Mouse (Mus musculus): ENCODE results near the gene BC049730.

The BC049730 gene

DNA sequence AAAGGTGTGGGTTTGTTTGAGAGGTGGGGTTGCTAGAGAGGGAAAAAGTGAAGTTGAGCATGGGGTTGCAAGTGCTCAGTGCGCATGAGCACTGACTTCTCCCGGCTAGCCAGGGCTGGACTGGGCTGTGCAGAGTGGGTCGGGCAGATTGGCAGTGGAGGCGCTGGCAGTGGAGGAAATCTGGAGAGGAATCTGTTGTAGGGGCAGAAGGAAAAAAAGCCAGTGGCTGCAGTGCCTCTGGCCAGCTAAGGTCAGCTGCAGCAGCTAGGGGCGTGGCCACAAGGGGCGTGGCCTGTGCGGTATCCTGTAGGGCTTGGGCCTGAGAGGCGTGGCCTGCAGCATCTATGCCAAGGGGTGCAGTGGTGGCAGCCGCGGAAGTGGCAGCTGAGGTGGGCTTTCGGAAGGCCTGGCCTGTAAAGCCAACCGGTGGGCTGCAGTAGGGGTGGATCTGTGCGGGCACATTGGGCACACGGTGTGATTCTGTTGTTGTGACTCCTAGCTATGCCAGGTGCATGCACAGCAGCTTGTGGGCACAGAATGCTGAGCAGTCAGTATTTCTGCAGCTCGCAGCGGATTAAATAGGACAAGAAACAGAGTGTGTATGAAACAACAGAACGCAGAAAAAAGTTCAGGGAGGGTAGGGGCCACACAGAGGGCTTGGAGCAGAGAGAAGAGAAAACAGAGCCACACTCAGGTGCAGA lies 27.1 kb downstream of the BC049730 start:
- no peaks in the 10 kb centered on the region for H3K36me3 ChIP-seq (ENCODE audit: control insufficient read depth, insufficient read depth, low read length, poor library complexity, severe bottlenecking)
- peak; percentile 8 for DNase-seq (ENCODE audit: low read depth, low spot score)
- H3K27me3 ChIP-seq (ENCODE audit: control insufficient read depth, insufficient read depth, low read length, poor library complexity, severe bottlenecking), result no peaks in the 10 kb centered on the region

DNA sequence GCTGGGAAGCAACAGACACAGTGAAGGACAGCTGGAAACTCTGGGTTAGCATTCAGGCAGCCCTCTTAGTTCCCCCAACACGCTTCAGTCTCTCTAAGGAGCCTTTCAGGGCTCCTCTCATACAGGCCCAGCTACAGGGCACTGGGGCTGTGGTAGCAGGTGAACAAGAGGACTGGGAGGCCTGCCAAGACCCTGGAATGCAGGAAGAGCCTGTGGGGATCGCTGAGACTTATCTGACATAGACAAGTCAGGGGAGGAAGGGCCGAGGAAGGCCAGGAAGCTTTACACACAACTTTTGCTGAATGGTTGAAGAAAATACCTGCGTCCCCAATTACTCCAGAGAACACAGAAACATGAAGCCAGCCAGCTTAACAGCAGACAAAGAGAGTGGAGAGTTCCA lies 41.7 kb downstream of the BC049730 start:
- H3K36me3 ChIP-seq (ENCODE audit: control insufficient read depth, insufficient read depth, low read length, poor library complexity, severe bottlenecking), result no peaks in the 10 kb centered on the region
- DNase-seq (ENCODE audit: low read depth, low spot score), result no peak
- no peaks in the 10 kb centered on the region for H3K27me3 ChIP-seq (ENCODE audit: control insufficient read depth, insufficient read depth, low read length, poor library complexity, severe bottlenecking)

DNA sequence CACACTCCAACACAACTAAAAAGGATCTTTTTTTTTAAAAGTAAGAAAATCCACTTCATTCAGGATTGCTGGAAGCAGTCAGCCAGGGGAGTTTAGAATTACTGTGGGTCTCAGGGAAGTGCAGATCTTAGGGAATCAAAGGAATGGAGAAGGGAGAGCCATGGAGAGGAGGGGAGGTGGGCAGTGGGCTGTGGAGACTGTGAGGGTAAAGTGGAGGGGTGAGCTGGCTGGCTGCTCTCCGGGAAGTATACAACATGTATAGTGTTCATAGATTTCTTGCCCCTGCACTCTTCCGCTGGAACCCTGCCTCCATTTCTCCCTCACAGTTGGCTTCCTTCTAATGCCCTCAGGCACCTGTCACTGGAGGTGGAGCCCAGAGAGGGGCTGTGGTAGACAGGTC lies 42.6 kb downstream of the BC049730 start:
- Histone ChIP-seq H3K27me3 (ENCODE audit: control insufficient read depth, insufficient read depth, low read length, poor library complexity, severe bottlenecking) (no peaks in the 10 kb centered on the region), H3K36me3 (ENCODE audit: control insufficient read depth, insufficient read depth, low read length, poor library complexity, severe bottlenecking) (no peaks in the 10 kb centered on the region)
- no peak for DNase-seq (ENCODE audit: low read depth, low spot score)

DNA sequence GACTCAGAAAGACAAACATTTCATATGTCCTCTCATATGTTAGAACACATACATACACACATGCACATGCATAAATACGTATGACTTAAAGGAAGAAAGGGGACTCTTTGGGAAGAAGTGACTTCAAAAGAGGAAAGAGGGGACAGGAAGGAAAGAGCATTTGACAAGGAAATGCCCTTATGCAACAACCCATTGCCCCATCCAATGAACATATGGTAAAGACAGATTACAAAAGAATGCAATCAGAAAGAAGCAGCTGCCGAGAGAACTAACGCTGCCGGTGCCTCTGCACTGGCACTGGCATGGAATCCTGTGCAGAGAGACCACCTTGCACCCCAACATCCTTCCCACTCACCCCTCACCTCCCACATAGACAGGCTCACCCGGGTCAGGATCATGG lies 44.4 kb downstream of the BC049730 start:
- Histone ChIP-seq H3K36me3 (ENCODE audit: control insufficient read depth, insufficient read depth, low read length, poor library complexity, severe bottlenecking) (no peaks in the 10 kb centered on the region), H3K27me3 (ENCODE audit: control insufficient read depth, insufficient read depth, low read length, poor library complexity, severe bottlenecking) (no peaks in the 10 kb centered on the region)
- no peak for DNase-seq (ENCODE audit: low read depth, low spot score)

DNA sequence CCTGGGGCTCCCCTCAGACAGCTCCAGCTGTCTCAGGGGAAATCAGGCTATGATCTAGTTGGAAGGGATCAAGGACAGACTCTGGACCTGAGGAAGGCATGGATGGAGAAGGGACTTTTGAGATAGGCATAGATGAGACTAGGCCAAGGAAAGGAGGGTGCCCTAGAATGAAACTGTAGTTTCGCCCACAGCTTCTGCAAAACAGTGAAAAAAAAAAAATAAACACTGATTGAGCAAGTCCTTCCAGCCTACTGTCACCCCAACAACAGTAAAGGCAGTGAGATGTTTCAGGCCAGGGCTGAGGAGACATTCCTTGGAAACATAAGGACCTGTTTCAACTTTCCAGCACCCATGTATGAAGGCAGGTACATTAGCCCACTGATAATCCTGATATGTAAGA lies 49.5 kb downstream of the BC049730 start:
- Histone ChIP-seq H3K36me3 (ENCODE audit: control insufficient read depth, insufficient read depth, low read length, poor library complexity, severe bottlenecking) (no peaks in the 10 kb centered on the region), H3K27me3 (ENCODE audit: control insufficient read depth, insufficient read depth, low read length, poor library complexity, severe bottlenecking) (no peaks in the 10 kb centered on the region)
- DNase-seq (ENCODE audit: low read depth, low spot score), result no peak

DNA sequence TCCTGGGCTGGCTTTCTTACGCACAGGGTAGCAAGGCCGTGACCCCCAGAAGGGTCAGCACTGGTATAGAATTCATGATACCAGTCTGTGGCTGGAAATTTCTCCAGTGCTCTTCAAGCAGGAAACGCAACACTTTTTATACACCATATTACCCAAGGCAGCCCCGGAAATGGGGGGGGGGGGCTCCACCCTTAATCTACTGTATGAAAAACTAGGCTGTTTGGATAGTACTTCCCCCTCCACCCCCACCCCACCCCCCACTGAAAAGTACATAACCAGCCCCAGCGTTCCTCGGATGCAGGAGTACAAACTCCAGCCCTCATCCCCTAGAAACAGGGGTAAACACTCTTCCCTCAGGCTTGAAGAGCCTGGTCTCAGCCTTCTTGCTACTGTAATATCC lies 51.2 kb downstream of the BC049730 start, which contains the start of gene Cd177:
Gene Cd177 (minus strand): TSS at position 101 of the 400 bp plus-strand sequence.
- DNase-seq (ENCODE audit: low read depth, low spot score), result no peak

DNA sequence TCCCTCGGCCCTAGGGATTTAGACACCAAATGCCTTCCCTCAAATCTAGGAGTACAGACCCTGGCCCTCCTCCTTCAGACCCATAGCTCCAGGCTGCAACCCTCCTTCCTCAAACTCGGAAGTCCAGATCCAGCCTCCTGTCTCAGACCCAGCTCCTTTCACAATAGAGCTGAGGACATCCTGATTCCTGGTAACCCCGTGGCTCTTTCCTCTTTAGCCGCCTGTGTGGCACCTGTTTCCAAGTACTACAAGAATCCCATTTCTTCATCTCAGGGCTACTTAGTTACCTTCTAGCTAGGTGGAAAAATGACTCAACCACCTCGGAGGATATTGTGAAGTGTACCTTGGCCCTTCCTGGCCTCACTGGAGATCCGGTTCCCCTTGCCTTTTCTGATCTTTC lies 52.1 kb downstream of the BC049730 start:
- H3K36me3 ChIP-seq (ENCODE audit: control insufficient read depth, insufficient read depth, low read length, poor library complexity, severe bottlenecking), result no peaks in the 10 kb centered on the region
- H3K27me3 ChIP-seq (ENCODE audit: control insufficient read depth, insufficient read depth, low read length, poor library complexity, severe bottlenecking), result no peaks in the 10 kb centered on the region
- no peak for DNase-seq (ENCODE audit: low read depth, low spot score)

More for the DNA sequence above, 51.2 kb downstream of the BC049730 start, which contains the start of gene Cd177:
- Histone ChIP-seq H3K36me3 (ENCODE audit: control insufficient read depth, insufficient read depth, low read length, poor library complexity, severe bottlenecking) (no peaks in the 10 kb centered on the region), H3K27me3 (ENCODE audit: control insufficient read depth, insufficient read depth, low read length, poor library complexity, severe bottlenecking) (no peaks in the 10 kb centered on the region)

DNA sequence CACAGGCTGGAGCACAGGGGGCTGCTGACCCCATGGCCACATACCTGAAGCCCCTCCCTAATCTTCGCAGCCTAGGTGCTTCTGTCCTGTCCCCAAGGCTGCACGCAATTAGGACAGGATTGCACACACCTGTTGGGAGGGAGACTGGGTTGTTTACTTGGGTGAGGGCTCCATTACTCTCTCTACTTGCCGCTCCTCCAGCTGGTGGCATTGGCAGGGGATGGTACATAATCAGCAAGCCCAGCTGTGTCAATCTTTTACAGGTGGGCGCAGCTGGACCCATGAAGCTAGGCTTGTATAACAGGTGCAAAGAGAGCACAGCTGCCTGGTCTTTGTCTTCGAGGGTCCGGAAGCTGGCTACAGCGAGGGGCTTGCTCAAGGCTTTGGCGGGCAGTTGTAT lies 53.5 kb downstream of the BC049730 start:
- Histone ChIP-seq H3K36me3 (ENCODE audit: control insufficient read depth, insufficient read depth, low read length, poor library complexity, severe bottlenecking) (no peaks in the 10 kb centered on the region), H3K27me3 (ENCODE audit: control insufficient read depth, insufficient read depth, low read length, poor library complexity, severe bottlenecking) (no peaks in the 10 kb centered on the region)
- no peak for DNase-seq (ENCODE audit: low read depth, low spot score)
